Mouse (Mus musculus) E14TG2a.4 (cell line): ENCODE results near the gene Sycp2l.

Experiments
- CTCF ChIP-seq: conservative IDR thresholded peaks from 2 replicates; pipeline ENCODE4 v1.5.1; 2014; ENCODE audit warnings: low read length
- POU5F1 ChIP-seq: IDR thresholded peaks from 2 replicates; pipeline ENCODE4 v1.6.1; 2014; ENCODE audit warnings: low read length, borderline replicate concordance

DNA sequence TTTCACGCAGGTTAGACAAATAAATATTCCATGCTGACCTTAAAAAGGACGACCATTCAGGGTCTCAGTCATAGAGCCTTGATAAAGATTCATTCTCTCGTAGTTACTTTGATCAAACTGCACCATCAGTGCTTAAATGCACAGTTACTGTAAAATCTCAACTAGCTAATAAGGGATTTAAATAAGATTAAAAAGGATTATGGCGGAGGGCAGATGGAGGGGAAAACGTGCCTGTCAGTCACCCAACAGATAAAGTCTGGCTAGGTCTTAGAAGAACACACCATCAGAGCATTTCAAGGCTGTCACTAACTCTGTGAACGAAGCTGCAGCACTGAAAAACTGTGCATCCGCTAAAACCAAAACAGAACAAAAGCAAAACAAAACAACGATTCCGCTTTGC is 36.2 kb upstream of the Sycp2l start:
- no peak for TF ChIP-seq CTCF
- no peak for TF ChIP-seq POU5F1
